Mouse (Mus musculus) inflammation-experienced regulatory T-cells, adult 6 months (primary cell): ENCODE measurements around the gene Nit2. TPM values are rescaled to one million over a fixed set of nuclear protein-coding genes. Genes with fewer than 3 reads are reported as not detected.

Experiments
- ATAC-seq: one replicate; pipeline ENCODE4 v1.8.0; 2017
- polyA plus RNA-seq, 3 experiments: library from polyadenylated mRNA; unstranded; fragments of 100-300 nt; shearing (Covaris generic); gene quantifications; one replicate each; pipeline ENCODE4 v1.2.1; 2017

Nit2 gene
- polyA plus RNA-seq, 3 experiments from 2014 or later: 28.0 to 37.5 (median 37.5) TPM

- no peak for ATAC-seq
These were observed 7.3 kb downstream of the Nit2 start for GRCm38 (mm10) chr16:57159835-57160234.

DNA sequence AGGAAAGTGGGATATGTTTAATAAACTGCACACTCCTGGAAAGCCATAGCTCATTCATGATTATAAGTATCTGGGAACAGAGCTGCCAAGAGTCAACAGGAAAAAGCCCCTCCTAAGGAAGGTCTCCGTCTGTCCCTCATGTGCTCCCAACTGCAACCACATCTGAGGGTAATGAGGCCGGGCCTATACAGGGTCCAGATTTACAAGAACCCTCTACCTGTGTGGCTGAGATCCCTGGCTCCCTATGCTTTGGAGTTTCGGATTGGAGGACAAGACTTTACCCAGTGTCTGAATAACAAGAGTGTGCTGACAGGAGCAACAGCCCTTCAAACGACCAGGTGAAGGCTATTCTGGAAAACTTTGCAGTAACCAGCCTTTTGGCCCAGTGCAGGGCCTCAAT, 9.4 kb downstream of the Nit2 start:
- ATAC-seq: no peak

DNA sequence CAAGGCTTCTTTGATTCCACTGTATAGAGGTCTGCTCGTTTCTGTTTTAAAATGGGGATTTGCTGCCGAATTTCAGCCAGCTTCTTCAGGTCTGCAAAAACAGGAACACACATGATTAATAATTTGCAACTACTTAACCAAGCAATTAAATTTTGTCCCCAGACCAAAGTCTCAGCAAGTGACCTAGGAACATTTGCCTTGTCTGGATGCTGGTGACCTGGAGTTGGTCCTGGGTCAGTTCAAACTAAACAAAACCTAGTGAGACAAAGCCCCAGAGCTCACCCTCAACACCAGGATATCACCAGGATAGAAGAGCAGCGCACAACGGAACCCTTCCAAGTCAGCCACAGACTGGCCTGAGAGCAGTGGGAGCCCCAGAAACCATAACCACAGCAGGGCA, 10.1 kb downstream of the Nit2 start:
- no peak for ATAC-seq

DNA sequence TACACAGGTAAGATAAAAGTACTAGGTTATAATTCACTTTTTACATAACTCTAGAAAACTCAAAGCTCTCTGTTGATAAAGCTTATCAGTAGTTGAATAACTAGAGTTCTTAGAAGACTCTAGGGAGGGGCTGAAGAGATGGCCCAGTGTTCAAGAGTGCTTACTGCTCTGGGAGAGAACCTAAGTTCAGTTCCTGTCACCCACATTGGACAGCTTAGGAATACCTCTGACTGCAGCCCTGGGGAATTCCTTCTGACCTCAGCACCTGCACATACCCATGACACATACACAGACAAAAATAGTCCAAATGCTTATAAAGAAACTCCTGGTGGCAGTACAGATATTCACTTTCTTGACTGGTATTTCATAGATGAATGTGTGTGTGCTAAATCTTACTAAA, 11.2 kb downstream of the Nit2 start:
- ATAC-seq: no peak

GRCm38 (mm10) chr16:57151437-57151836, 15.7 kb downstream of the Nit2 start:
- no peak for ATAC-seq

- no peak for ATAC-seq
These were observed 22.4 kb downstream of the Nit2 start for GRCm38 (mm10) chr16:57144741-57145140.

DNA sequence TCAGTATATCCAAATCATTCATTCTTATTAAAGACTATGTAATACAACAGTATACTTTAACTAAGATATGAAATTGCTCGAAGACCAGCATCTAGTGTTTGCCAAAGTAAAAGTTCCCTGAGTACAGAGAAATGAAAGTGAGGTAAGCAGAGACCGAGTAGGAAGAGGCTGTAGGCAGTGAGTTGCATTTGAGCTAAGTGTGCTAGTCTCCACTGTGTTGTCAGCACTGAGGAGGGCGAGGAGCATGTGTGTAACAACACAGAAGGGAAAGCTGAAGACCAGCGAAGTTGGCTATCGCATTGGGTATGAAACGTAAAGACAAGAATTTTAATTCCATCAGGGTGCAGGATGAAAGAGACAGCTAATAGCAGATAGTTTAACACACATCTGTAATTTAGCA, 33.5 kb downstream of the Nit2 start:
- ATAC-seq: no peak

- no peak for ATAC-seq
These were observed 34.8 kb downstream of the Nit2 start for GRCm38 (mm10) chr16:57132326-57132725.

GRCm38 (mm10) chr16:57131544-57131943, 35.6 kb downstream of the Nit2 start:
- no peak for ATAC-seq

DNA sequence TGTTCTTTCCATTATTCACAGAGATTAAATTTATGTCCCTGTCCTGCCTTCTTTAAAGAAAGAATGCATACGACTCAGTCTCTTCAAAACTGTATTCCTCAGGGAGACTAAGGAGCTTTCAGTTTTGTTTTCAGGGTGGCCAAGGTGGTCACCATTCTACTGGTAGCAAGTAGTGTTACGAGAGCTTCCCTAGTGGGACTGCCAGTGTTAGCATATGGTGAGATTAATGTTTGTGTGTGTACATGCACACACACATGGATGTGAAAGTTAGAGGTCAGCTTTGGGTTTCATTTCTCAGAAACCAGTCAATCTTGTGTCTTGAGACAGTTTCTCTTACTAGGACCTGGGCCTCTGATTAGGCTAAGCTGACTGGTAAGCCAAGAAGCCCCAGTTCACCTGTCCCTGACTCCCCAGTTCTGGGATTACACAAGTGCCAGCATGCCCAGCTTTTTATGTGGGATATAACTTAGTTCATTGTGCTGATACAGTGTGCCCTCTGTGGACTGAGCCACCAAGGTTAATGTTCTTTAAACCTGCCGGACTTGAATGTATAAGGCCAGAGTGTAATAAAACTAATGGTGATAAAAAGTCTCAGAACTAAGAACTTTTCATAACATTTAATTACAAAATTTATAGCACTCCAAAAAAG, 36.3 kb downstream of the Nit2 start:
- ATAC-seq: no peak

DNA sequence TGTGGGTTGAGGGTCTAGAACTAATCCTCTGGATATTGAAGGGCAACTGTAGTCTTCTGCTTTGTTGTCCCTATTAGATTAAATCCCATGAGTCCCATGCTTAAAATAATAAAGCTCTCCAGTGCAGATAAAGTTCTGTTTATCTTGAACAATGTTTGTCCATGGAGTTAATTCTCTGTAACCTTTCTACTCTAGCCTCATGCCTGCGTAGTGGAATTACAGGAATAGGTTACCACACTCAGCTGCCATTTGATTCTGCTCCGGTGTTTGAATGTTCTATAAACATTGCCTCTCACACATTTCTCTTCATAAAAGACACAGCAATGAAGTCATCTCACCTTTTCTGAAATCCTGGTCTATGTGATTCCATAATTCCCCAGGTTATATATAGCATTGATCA, 39.3 kb downstream of the Nit2 start:
- ATAC-seq: no peak

GRCm38 (mm10) chr16:57126268-57126667, 40.9 kb downstream of the Nit2 start:
- no peak for ATAC-seq

DNA sequence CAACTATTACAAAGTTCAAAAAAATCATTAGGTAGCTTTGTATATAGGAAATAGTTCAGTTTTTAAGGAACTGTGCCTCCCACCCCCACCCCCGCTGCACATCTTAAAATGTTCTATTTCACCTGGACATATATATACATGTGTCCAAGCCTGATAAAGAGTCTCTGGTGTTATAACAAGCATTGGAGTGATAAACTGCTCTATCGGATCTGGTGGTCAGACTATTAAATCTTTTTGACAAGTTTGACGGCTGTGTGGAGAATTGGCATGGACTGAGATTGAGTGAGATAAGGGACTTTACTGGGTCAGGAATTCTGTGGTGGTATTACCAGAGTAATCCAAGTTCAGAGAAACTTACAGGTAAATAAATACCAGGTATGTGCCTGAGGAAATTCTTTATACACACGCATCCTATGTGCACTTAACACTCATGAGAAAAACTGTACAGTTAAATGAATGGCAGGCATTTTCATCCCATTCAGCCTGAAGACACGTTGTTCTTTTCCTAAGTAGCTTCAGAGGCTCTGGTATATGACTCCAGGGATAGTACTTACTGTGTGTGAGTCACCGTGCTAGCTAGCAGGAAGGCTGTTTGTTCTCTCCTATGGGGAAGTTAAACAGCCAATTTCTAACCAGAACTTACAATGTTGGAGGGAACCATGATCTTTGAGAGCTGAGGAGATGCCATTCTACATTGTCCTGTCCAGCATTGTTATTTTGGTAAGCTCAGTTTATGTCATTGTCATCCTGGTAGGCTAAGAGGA, 44.3 kb downstream of the Nit2 start:
- ATAC-seq: no peak

DNA sequence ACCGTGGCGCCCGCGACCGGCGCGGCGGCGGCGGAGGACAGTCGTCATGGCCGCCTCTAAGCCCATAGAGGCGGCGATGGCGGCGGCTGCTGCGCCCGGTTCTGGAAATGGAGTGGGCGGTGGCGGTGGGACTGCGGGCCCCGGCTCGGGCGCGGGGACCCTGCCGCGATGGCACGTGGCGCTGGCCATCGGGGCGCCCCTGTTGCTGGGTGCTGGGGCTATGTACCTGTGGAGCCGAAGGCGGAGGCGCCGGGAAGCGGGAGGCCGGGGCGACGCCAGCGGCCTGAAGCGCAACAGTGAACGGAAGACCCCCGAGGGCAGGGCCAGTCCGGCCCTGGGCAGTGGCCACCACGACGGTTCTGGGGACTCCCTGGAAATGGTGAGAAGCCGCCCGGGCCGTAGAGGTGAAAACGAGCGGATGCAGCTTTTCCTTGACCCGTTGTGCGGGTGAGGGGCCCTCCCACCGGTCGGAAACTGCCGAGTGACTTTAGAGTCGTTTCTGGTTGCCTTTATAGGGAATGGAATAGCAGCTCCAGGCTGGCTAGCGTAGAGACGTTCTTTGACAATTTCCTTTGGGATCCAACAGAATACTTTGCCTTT, 45.2 kb downstream of the Nit2 start:
- ATAC-seq: peak; percentile 1

GRCm38 (mm10) chr16:57120913-57121815, 46.0 kb downstream of the Nit2 start, which contains the start of gene Tomm70a:
Tomm70a (plus strand) TSS chr16:57121703.
- peak; percentile 94 for ATAC-seq

DNA sequence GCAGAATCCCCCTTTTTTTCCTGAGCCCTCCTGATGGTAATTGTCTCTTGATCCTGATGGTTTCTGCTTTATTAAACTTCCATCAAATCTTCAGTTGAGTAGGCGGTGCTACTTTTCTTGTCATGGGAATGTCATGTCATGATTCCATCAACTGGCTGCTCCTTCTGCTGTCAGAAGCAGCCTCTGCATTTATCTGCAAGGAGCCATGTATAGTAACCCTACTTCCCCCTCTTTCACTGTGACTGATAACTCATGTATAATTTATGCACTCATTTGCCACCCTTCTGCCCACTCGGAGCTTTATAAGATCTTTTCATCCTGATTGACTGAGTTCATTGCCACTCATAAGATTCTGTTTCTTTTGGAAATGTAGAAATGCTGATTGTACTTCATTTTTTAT, 49.6 kb downstream of the Nit2 start:
- no peak for ATAC-seq

DNA sequence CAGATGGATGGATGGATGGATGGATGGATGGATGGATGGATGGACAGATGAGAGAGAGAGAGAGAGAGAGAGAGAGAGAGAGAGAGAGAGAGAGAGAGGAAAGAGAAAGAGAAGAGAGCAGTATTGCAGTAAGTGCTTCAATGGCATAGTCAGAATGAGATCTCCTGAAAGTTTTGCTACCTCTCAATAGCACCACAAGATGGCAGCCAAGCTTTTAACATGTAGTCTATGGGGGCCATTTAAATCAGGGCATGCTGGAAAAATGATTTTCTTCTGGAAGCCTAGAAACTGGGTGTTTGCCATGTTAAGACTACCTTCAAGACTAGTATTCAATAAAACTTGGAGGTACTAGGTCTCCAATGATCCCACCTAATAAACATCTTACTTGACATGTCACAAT, 51.1 kb downstream of the Nit2 start:
- ATAC-seq: peak; percentile 42

Other genes with a start within 250 kb of the Nit2 start
- not detected for gene Lnp1, start 239.3 kb downstream of the Nit2 start, polyA plus RNA-seq
- not detected for gene Tmem45a2, start 96.0 kb downstream of the Nit2 start, polyA plus RNA-seq
- gene Tomm70a, start 45.6 kb downstream of the Nit2 start, polyA plus RNA-seq: 10 to 100 TPM; 10.8 to 14.7 (median 11.7) TPM
- 10 to 100 TPM; 19.6 to 46.0 (median 28.1) TPM for gene Tbc1d23, start 64.2 kb upstream of the Nit2 start, polyA plus RNA-seq
- under 1 TPM in 1 of 3 experiments, not detected in 2; 0.11 TPM for gene Tmem30c, start 125.5 kb upstream of the Nit2 start, polyA plus RNA-seq
- 10 to 100 TPM in 2 of 3 experiments, 1 to 10 TPM in 1; 7.9 to 20.4 (median 17.6) TPM for gene Filip1l, start 185.8 kb upstream of the Nit2 start, polyA plus RNA-seq